Mouse (Mus musculus) neural tube, embryonic 11.5 days (tissue): ENCODE measurements around the gene Clba1. TPM values are rescaled to one million over a fixed set of nuclear protein-coding genes. Genes with fewer than 3 reads are reported as not detected.
"Not testable (repeated sequence)": the region's sequence is repeated elsewhere in the genome, so short reads cannot be mapped to it uniquely, and the experiment has no call there.

Experiments
- ATAC-seq: fragments of 200-750 bp; cut with Nextera tagmentation; 2 replicates; pipeline ENCODE4 v1.8.0; 2017; ENCODE audit warnings: moderate number of reproducible peaks, mild to moderate bottlenecking, moderate TSS enrichment, moderate library complexity; ENCODE audit not compliant: insufficient read depth, low FRiP score, low TSS enrichment
- DNase-seq: peaks from one replicate; pipeline ENCODE4 v3.0.0-alpha.2; 2015; ENCODE audit warnings: low spot score
- H3K27ac ChIP-seq: fragments of 300-500 bp; sonication (generic); 2 replicates; pipeline ENCODE4 v1.5.1; 2014; ENCODE audit warnings: low read depth, mild to moderate bottlenecking, low read length
- H3K27me3 ChIP-seq: fragments of 300-500 bp; sonication (generic); 2 replicates; pipeline ENCODE4 v1.6.1; 2014; ENCODE audit warnings: mild to moderate bottlenecking, low read length, mixed read lengths; ENCODE audit not compliant: control insufficient read depth, insufficient read depth
- H3K36me3 ChIP-seq: fragments of 300-500 bp; sonication (generic); 2 replicates; pipeline ENCODE4 v1.6.1; 2014; ENCODE audit warnings: mild to moderate bottlenecking, low read length, moderate library complexity, mixed read lengths; ENCODE audit not compliant: control insufficient read depth, insufficient read depth
- H3K4me1 ChIP-seq: fragments of 300-500 bp; sonication (generic); 2 replicates; pipeline ENCODE4 v1.6.1; 2014; ENCODE audit warnings: low read length, mixed read lengths; ENCODE audit not compliant: control insufficient read depth, insufficient read depth
- H3K4me2 ChIP-seq: fragments of 300-500 bp; sonication (generic); 2 replicates; pipeline ENCODE4 v1.6.1; 2014; ENCODE audit warnings: low read depth, mild to moderate bottlenecking, moderate library complexity
- H3K4me3 ChIP-seq: fragments of 300-500 bp; sonication (generic); 2 replicates; pipeline ENCODE4 v1.5.1; 2014; ENCODE audit warnings: low read depth, low read length
- H3K9ac ChIP-seq: fragments of 300-500 bp; sonication (generic); 2 replicates; pipeline ENCODE4 v1.6.1; 2014; ENCODE audit warnings: mild to moderate bottlenecking, low read length
- H3K9me3 ChIP-seq: fragments of 300-500 bp; sonication (generic); 2 replicates; pipeline ENCODE4 v1.6.1; 2016; ENCODE audit warnings: low read length; ENCODE audit not compliant: control insufficient read depth
- WGBS: fragments of 180-500 bp; shearing (Covaris S2); extraction: QIAGEN DNeasy Blood & Tissue Kit; methylation state at CpG from one replicate; pipeline ENCODE4 v1.1.7; 2014; 5-methylcytosine and 5-hydroxymethylcytosine counted together
- polyA plus RNA-seq: library from polyadenylated mRNA; unstranded; fragments of >200 nt; fragmentation: Nextera tagmentation; extraction: Ambion mirVana; gene quantifications from 2 replicates; pipeline ENCODE4 v1.2.1, GENCODE M21; 2014

Clba1 gene
- polyA plus RNA-seq, 1 experiment from 2014 or later, result 14.0 TPM

DNA sequence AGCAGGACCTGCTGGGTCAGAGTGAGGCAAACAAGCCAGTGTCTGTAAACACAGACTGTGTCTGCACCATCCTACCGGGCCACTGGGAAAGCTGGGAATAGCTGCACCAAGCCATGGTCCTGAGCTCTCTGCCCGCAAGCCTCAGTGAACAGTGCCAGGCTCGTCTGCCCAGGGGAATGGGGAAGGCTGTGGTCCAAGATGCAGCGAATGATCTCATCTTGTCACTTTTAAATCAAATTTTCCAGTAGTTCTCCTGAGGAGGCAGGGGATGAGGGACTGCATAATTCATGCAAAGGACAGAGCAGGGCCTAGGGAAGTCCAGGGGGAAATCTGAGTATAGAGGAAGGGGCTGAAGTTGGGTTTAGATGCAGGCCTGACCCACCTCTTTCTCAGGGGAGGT, 941 bp upstream of the Clba1 start:
- WGBS, result 82% methylated on average over 4 of the region's 4 CpGs
- DNase-seq (no peak), ATAC-seq (no peak)
- Histone ChIP-seq H3K9me3 (no peaks in the 10 kb centered on the region), H3K4me3 (no peak overlapping the region), H3K4me2 (no peak overlapping the region), H3K9ac (no peak overlapping the region), H3K4me1 (peaks cover 7% of the 10 kb centered on the region; the same call in 1 of the 2 replicates), H3K27me3 (no peaks in the 10 kb centered on the region), H3K27ac (no peak overlapping the region), H3K36me3 (no peaks in the 10 kb centered on the region)

DNA sequence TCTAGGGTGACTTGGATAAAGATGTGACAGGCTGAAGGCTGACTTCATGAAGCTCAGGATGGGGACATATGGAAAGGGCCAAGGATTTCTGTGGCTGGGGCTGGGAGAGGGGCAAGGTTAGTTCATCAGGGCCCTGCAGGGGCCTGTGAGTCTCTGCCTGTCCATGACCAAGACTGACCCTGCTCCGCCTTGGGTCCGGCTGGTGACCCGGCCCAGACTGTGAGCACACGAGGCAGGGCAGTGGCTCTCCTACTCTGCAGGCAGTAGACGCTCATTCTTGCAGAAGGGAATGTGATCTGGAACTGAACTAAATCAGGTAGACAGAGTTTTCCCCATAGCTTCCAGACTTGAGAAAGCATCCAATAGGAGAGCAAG, 538 bp upstream of the Clba1 start:
- 71% methylated on average over 5 of the region's 5 CpGs for WGBS
- no peaks in the 10 kb centered on the region for H3K27me3 ChIP-seq
- H3K4me3 ChIP-seq, result peak overlapping the region; percentile 54
- ATAC-seq, result peak; percentile 55
- H3K9me3 ChIP-seq, result no peaks in the 10 kb centered on the region
- no peaks in the 10 kb centered on the region for H3K36me3 ChIP-seq
- DNase-seq, result no peak
- peak overlapping the region; percentile 98 for H3K4me2 ChIP-seq
- peak overlapping the region; percentile 61 for H3K9ac ChIP-seq
- no peak overlapping the region for H3K27ac ChIP-seq
- H3K4me1 ChIP-seq, result peaks cover 7% of the 10 kb centered on the region; the same call in 1 of the 2 replicates

DNA sequence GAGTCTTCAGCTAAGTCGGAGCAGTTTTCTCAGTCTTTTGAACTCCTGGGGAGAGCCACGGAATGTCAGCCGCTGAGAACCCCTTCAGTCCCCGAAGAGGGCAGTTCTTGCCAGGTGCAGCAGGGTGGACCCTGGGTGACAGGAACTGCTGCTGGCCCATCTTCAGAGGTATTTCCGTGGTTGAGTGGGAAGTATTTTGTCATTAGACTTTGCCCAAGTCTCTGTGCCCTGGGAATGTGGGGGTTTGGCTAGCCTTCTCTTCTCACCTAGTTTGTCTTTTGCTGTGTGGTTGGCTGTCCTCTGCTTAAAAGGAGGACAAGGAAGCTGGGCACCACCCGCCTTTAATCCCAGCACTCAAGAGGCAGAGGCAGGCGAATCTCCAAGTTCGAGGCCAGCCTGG, 904 bp downstream of the Clba1 start:
- Histone ChIP-seq H3K36me3 (0 out of 2 replicates have a peak, but pooled peaks cover 2% of the 10 kb centered on the region), H3K4me2 (peak overlapping the region; percentile 98), H3K27me3 (no peaks in the 10 kb centered on the region), H3K4me3 (peak overlapping the region; percentile 54), H3K9ac (peak overlapping the region; percentile 61), H3K9me3 (no peaks in the 10 kb centered on the region), H3K4me1 (peaks cover 7% of the 10 kb centered on the region; the same call in 1 of the 2 replicates), H3K27ac (no peak overlapping the region)
- WGBS, result 22% methylated on average over 8 of the region's 8 CpGs
- ATAC-seq (no peak), DNase-seq (no peak)

DNA sequence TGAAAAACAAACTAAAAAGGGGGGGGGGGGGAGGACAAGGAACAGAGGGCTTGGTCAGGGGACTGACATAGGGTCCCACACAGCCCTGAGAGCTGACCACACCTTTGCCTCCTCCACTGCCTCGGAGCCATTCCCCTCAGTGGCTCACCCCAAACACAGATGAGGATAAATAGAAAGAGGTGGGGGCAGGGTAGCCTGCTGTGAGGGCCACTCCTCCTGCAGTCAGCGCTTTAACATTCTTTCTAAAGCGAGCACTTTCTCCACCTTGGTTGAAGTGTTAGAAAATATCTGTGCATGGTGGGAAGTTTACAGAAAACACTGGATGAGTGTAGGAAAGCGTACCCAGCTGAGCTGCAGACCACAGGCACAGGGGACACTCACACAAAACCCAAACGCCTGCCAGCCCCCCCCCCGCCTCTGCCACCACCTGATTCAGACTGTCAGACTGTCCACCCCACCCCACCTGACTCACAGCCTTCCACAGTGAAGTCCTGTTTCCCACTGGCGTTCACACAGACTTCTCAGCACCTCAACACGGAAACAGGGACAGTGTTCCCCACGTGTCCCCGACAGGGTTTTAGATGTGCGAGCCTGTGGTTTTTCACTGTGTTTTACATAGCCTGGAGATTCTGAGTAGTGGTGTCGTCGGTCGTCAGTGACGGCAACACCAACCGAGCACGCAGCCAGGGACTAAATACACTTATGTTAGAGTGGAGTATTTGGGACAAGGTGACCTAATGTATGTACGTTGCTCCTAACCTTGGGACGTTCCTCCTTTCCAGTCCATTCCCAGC, 1.6 kb downstream of the Clba1 start:
- 68% methylated on average over 19 of the region's 19 CpGs for WGBS
- no peak overlapping the region for H3K4me3 ChIP-seq
- H3K27ac ChIP-seq, result no peak overlapping the region
- no peak overlapping the region for H3K4me2 ChIP-seq
- peaks cover 3% of the 10 kb centered on the region; the same call in 1 of the 2 replicates for H3K36me3 ChIP-seq
- DNase-seq, result no peak
- peaks cover 7% of the 10 kb centered on the region; the same call in 1 of the 2 replicates for H3K4me1 ChIP-seq
- H3K9me3 ChIP-seq, result no peaks in the 10 kb centered on the region
- ATAC-seq, result no peak
- no peak overlapping the region for H3K9ac ChIP-seq
- H3K27me3 ChIP-seq, result no peaks in the 10 kb centered on the region

DNA sequence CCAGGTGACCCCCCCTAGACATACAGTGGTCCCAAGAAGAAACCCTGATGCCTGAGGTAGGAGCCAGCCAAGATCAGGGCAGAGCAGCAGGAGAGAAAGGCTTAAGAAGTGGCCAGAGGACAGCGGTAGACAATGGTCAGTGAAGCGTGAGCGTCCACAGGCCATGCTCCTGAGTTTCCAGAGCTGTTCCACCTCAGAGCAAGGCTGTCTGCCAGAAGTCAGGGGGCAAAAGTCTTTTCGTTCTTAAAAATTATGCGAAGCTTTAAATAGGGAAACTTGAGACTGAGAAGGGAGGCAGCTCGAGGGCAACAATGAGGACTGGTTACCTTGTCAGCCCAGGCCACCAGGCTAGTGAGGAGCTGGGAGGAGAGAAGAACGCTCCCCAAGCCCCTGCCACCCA, 4.6 kb downstream of the Clba1 start:
- no peak overlapping the region for H3K9ac ChIP-seq
- H3K27ac ChIP-seq, result no peak overlapping the region
- H3K4me3 ChIP-seq, result no peak overlapping the region
- whole genome bisulfite sequencing, result 89% methylated on average over 7 of the region's 7 CpGs
- H3K27me3 ChIP-seq, result no peaks in the 10 kb centered on the region
- peaks cover 7% of the 10 kb centered on the region; the same call in 1 of the 2 replicates for H3K4me1 ChIP-seq
- no peak for DNase-seq
- no peak overlapping the region for H3K4me2 ChIP-seq
- no peaks in the 10 kb centered on the region for H3K9me3 ChIP-seq
- ATAC-seq, result no peak
- H3K36me3 ChIP-seq, result peaks cover 4% of the 10 kb centered on the region; the same call in 1 of the 2 replicates

DNA sequence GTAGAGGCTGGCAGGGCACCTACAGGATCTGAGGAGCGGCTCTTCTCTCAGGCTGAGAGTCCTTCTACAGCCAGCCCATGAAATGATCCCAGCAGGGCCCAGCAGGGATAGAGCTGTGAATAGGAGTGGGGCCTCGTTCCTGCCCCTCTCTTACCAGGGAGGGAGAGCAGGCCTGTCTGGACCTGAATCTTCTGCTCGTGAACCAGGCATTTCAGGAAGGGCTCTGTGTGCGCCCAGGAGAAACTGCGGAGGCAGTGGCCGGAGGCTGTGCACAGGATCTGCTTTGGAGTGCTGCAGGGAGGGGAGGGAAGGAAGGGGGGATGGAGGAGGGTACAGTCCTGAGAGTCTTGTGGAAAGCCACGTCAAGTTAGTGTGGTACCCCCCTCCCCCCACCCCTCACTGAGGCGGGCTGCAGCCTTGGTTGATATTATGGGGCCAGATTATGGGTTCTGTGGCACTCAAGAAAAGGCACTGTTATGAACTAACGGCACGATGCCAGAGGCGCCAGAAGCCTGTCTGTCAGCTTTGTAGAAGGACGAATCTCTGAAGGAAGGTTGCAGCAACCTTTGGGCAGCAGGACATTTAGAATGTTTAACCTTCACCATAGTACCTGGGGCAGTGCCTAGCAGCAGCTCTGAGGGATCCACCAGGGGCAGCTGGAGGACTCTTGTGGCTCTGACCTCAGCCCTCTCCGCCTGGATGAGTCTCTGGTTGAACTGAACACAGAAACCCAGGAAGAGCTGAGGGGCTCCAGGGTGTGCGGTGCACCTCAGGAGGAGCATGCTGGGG, 6.1 kb downstream of the Clba1 start:
- Histone ChIP-seq H3K9ac (no peak overlapping the region), H3K4me1 (peaks cover 2% of the 10 kb centered on the region; the same call in 1 of the 2 replicates), H3K4me3 (no peak overlapping the region), H3K27ac (no peak overlapping the region), H3K9me3 (no peaks in the 10 kb centered on the region), H3K27me3 (no peaks in the 10 kb centered on the region), H3K4me2 (no peak overlapping the region), H3K36me3 (peaks cover 4% of the 10 kb centered on the region)
- no peak for DNase-seq
- no peak for ATAC-seq
- WGBS, result 86% methylated on average over 14 of the region's 14 CpGs

DNA sequence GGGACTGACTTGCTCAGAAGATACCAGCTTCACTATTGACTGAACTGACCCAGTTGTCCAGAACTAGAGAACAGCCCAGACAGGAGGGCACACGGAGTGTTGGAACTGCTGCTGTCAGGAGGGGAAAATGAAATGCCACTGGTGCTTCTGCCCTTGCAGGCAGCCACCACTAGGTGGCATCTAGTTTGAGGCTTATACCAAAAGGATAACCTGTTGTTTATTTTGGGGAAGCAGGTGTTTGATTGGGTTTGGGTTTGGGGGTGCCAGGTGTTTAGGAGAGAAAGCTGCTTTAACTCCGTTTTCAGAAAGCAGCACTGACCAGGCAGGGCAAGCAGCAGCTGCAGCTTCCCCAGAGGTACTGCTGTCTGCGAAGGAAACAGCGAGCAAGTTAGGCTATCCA, 7.6 kb downstream of the Clba1 start:
- Histone ChIP-seq H3K27me3 (no peaks in the 10 kb centered on the region), H3K9ac (no peak overlapping the region), H3K4me2 (no peak overlapping the region), H3K4me1 (no peaks in the 10 kb centered on the region), H3K4me3 (no peak overlapping the region), H3K9me3 (no peaks in the 10 kb centered on the region), H3K27ac (no peak overlapping the region), H3K36me3 (peaks cover 9% of the 10 kb centered on the region)
- ATAC-seq (no peak), DNase-seq (peak; percentile 44)
- 59% methylated on average over 4 of the region's 4 CpGs for WGBS

DNA sequence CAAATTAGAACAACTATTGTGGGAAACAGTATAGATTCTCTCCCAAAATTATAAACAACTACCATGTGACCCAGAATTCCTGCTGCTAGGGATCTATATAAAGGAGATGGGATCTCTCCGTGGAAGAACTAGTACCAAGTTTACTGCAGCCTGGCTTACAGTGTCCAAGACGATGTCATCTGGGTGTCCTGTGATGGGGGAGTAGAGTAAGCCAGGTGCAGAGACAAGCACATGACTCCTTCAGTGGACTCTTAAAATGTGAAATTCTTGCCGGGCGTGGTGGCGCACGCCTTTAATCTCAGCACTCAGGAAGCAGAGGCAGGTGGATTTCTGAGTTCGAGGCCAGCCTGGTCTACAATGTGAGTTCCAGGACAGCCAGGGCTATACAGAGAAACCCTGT, 8.1 kb downstream of the Clba1 start:
- not testable (repeated sequence) for H3K4me1 ChIP-seq, ATAC-seq, H3K9ac ChIP-seq, H3K4me2 ChIP-seq, H3K4me3 ChIP-seq, H3K9me3 ChIP-seq, H3K27me3 ChIP-seq, DNase-seq, H3K27ac ChIP-seq
- peaks cover 14% of the 10 kb centered on the region for H3K36me3 ChIP-seq
- 86% methylated on average over 7 of the region's 7 CpGs for WGBS
